Mouse (Mus musculus) embryonic facial prominence, embryonic 15.5 days (tissue): ENCODE results near the gene St3gal3. TPM values are rescaled to one million over a fixed set of nuclear protein-coding genes. Genes with fewer than 3 reads are reported as not detected.

ENCODE experiments used
- ATAC-seq: fragments of 200-750 bp; cut with Nextera tagmentation; 2 replicates; pipeline ENCODE4 v1.8.0; 2017; ENCODE audit warnings: low read depth, moderate TSS enrichment; ENCODE audit not compliant: insufficient number of reproducible peaks, low FRiP score, low TSS enrichment
- H3K27ac ChIP-seq: fragments of 300-500 bp; sonication (generic); replicated peaks from 2 replicates; pipeline ENCODE4 v1.5.1; 2015; ENCODE audit warnings: mild to moderate bottlenecking, inconsistent platforms
- H3K27me3 ChIP-seq: fragments of 300-500 bp; sonication (generic); 2 replicates; pipeline ENCODE4 v1.6.1; 2015; ENCODE audit warnings: inconsistent platforms
- H3K36me3 ChIP-seq: fragments of 300-500 bp; sonication (generic); 2 replicates; pipeline ENCODE4 v1.6.1; 2015; ENCODE audit warnings: mild to moderate bottlenecking, inconsistent platforms
- H3K4me1 ChIP-seq: fragments of 300-500 bp; sonication (generic); 2 replicates; pipeline ENCODE4 v1.6.1; 2015; ENCODE audit warnings: inconsistent platforms
- H3K4me2 ChIP-seq: fragments of 300-500 bp; sonication (generic); replicated peaks from 2 replicates; pipeline ENCODE4 v1.6.1; 2015; ENCODE audit warnings: mild to moderate bottlenecking, inconsistent platforms
- H3K4me3 ChIP-seq: fragments of 300-500 bp; sonication (generic); replicated peaks from 2 replicates; pipeline ENCODE4 v1.5.1; 2015; ENCODE audit warnings: mild to moderate bottlenecking, inconsistent platforms
- H3K9ac ChIP-seq: fragments of 300-500 bp; sonication (generic); 2 replicates; pipeline ENCODE4 v1.6.1; 2015; ENCODE audit warnings: inconsistent platforms
- H3K9me3 ChIP-seq: fragments of 300-500 bp; sonication (generic); replicated peaks from 2 replicates; pipeline ENCODE4 v1.6.1; 2016; ENCODE audit warnings: inconsistent platforms
- WGBS: fragments of 180-500 bp; shearing (Covaris S2); methylation state at CpG from one replicate; pipeline ENCODE4 v1.1.7; 2015; 5-methylcytosine and 5-hydroxymethylcytosine counted together
- polyA plus RNA-seq: library from polyadenylated mRNA; unstranded; fragments of >200 nt; fragmentation: Nextera tagmentation; extraction: Ambion mirVana; gene quantifications from 2 replicates; pipeline ENCODE4 v1.2.1, GENCODE M21; 2015

Gene St3gal3
- polyA plus RNA-seq = 9.4 and 9.8 TPM in 2 replicates

GRCm38 (mm10) chr4:118134485-118135365 lies at the start of gene St3gal3:
St3gal3 (minus strand) TSS chr4:118134914.
- ATAC-seq = peak; percentile 98
- peaks cover 37% of the 10 kb centered on the region for H3K36me3 ChIP-seq
- H3K9ac ChIP-seq = peak within 1 kb of the TSS; percentile 76
- peak within 1 kb of the TSS; percentile 83 for H3K4me2 ChIP-seq
- H3K4me1 ChIP-seq = peaks cover 21% of the 10 kb centered on the region
- H3K4me3 ChIP-seq = peak within 1 kb of the TSS; percentile 96
- H3K27ac ChIP-seq = peak within 1 kb of the TSS; percentile 81
- under 1% methylated on average over 80 of the region's 84 CpGs for WGBS
- H3K27me3 ChIP-seq = no peaks in the 10 kb centered on the region
- no peaks in the 10 kb centered on the region for H3K9me3 ChIP-seq

- Histone ChIP-seq H3K4me3 (peak overlapping the region; percentile 73), H3K27me3 (no peaks in the 10 kb centered on the region), H3K36me3 (peaks cover 20% of the 10 kb centered on the region), H3K9ac (peak overlapping the region; percentile 58), H3K4me2 (peak overlapping the region; percentile 75), H3K4me1 (peaks cover 12% of the 10 kb centered on the region), H3K9me3 (no peaks in the 10 kb centered on the region), H3K27ac (peak overlapping the region; percentile 95)
- 13% methylated on average over 17 of the region's 17 CpGs for WGBS
- ATAC-seq = no peak
These were observed 45.8 kb upstream of the St3gal3 start for GRCm38 (mm10) chr4:118180301-118181080.

- H3K27me3 ChIP-seq = no peaks in the 10 kb centered on the region
- peak within 1 kb of the TSS; percentile 73 for H3K4me3 ChIP-seq
- peak within 1 kb of the TSS; percentile 70 for H3K9ac ChIP-seq
- peak; percentile 100 for ATAC-seq
- under 1% methylated on average over 38 of the region's 38 CpGs for WGBS
- peaks cover 28% of the 10 kb centered on the region for H3K36me3 ChIP-seq
- peaks cover 12% of the 10 kb centered on the region for H3K4me1 ChIP-seq
- H3K9me3 ChIP-seq = no peaks in the 10 kb centered on the region
- peak within 1 kb of the TSS; percentile 75 for H3K4me2 ChIP-seq
- H3K27ac ChIP-seq = peak within 1 kb of the TSS; percentile 95
These were observed 45.0 kb upstream of the St3gal3 start, which contains the start of gene Kdm4a for GRCm38 (mm10) chr4:118179467-118180300. Kdm4a (minus strand) TSS chr4:118180043.

DNA sequence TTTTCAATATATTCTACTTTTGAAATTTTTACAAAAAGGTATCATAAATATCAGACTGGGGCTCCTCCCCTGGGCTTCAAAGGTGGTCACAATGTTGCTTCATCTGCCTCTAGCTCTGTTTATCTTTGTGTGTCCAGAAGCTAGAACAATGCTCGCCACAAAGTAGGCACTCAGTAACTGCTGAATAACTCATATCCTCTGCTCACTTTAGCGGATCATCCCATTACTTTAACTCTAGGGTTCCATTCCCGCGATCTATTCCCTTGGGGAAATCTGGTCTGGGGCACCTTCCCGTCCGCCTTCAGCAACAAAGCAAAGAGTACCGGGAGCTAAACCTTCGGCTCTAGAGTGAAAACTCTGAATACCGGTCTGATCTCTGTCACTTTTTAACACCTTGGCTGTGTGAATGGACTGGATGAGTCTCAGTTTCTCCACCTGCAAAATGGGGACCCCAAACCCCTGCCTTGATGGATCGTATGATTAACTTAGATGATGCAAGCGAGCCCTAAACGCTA lies 44.3 kb upstream of the St3gal3 start:
- H3K9me3 ChIP-seq = no peaks in the 10 kb centered on the region
- H3K4me1 ChIP-seq = peaks cover 12% of the 10 kb centered on the region
- peak overlapping the region; percentile 70 for H3K9ac ChIP-seq
- peaks cover 35% of the 10 kb centered on the region for H3K36me3 ChIP-seq
- no peak for ATAC-seq
- H3K4me3 ChIP-seq = peak overlapping the region; percentile 73
- H3K4me2 ChIP-seq = peak overlapping the region; percentile 75
- H3K27me3 ChIP-seq = no peaks in the 10 kb centered on the region
- H3K27ac ChIP-seq = peak overlapping the region; percentile 95
- WGBS = 1% methylated on average over 12 of the region's 12 CpGs

DNA sequence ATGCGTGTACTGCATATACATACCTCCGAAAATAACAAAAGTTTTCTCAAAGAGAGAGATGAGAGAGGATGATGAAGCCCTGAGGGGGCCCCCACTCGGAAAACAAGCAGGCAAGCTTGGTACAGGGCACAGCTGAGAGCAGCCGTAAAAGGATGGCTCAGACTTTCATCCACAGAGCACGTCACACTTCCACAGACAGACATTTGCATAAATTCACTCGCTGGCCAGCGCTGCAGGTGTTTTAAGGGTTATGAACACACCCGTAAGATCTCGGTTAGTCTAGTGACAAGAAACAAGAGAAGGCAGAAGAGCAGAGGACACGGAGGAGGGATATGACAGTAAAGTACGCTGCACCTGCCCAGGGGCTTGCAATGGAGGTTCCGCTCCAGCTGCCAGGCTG lies 37.7 kb upstream of the St3gal3 start:
- WGBS = 90% methylated on average over 12 of the region's 12 CpGs
- H3K9ac ChIP-seq = no peak overlapping the region
- no peak overlapping the region for H3K27ac ChIP-seq
- H3K4me1 ChIP-seq = no peaks in the 10 kb centered on the region
- no peaks in the 10 kb centered on the region for H3K9me3 ChIP-seq
- peaks cover 97% of the 10 kb centered on the region for H3K36me3 ChIP-seq
- no peak overlapping the region for H3K4me3 ChIP-seq
- no peak for ATAC-seq
- H3K4me2 ChIP-seq = no peak overlapping the region
- H3K27me3 ChIP-seq = no peaks in the 10 kb centered on the region

DNA sequence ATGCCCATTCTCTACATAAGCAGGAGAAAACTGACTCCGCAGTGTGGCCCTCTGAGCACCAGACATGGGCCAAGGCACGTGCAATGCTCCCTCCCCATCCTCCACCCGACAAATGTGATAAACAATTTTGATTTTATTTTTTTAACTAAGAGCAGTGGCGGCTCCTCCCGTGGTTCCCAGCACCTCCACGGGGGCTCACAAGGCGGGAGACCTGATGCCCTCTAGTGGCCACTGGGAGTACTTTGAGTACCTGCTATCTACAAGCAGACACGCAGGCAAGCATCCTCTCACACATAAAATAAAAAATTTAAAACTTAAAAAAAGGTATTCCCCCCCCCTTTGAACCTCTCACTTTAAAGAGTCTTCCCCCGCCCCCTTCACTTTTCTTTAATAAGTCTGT lies 36.3 kb upstream of the St3gal3 start:
- H3K4me3 ChIP-seq = no peak overlapping the region
- H3K27me3 ChIP-seq = no peaks in the 10 kb centered on the region
- H3K9me3 ChIP-seq = no peaks in the 10 kb centered on the region
- H3K4me1 ChIP-seq = no peaks in the 10 kb centered on the region
- WGBS = 83% methylated on average over 9 of the region's 9 CpGs
- no peak overlapping the region for H3K4me2 ChIP-seq
- H3K36me3 ChIP-seq = peaks cover 97% of the 10 kb centered on the region
- no peak overlapping the region for H3K9ac ChIP-seq
- no peak for ATAC-seq
- no peak overlapping the region for H3K27ac ChIP-seq

GRCm38 (mm10) chr4:118162123-118162522 lies 27.4 kb upstream of the St3gal3 start:
- WGBS = 93% methylated on average over 12 of the region's 12 CpGs
- Histone ChIP-seq H3K27ac (no peak overlapping the region), H3K4me3 (no peak overlapping the region), H3K4me1 (no peaks in the 10 kb centered on the region), H3K27me3 (no peaks in the 10 kb centered on the region), H3K9me3 (no peaks in the 10 kb centered on the region), H3K9ac (no peak overlapping the region), H3K4me2 (no peak overlapping the region), H3K36me3 (peaks cover 93% of the 10 kb centered on the region)
- no peak for ATAC-seq

DNA sequence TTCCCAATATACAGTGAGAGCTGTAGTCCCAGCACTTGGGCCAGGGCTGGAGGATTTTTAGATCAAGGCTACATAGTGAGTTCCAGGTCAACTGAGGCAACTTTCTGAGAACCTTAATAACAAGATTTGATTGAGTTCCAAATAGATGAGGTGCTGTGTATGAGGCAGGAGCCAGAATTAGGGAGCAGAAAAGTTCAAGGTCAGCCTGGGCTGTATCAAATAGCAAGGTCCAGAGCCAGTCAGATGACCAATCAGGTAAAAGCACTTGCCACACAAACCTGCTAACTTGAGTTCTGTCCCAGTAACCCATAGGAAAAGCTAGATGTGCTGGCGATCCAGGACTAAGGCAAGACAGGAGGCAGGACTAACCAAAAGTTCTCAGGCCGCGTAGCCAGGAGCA lies 23.0 kb upstream of the St3gal3 start:
- no peaks in the 10 kb centered on the region for H3K27me3 ChIP-seq
- H3K4me3 ChIP-seq = no peak overlapping the region
- H3K27ac ChIP-seq = no peak overlapping the region
- no peaks in the 10 kb centered on the region for H3K4me1 ChIP-seq
- ATAC-seq = no peak
- no peak overlapping the region for H3K9ac ChIP-seq
- 93% methylated on average over 3 of the region's 3 CpGs for WGBS
- H3K9me3 ChIP-seq = no peaks in the 10 kb centered on the region
- H3K4me2 ChIP-seq = no peak overlapping the region
- H3K36me3 ChIP-seq = peaks cover 95% of the 10 kb centered on the region

DNA sequence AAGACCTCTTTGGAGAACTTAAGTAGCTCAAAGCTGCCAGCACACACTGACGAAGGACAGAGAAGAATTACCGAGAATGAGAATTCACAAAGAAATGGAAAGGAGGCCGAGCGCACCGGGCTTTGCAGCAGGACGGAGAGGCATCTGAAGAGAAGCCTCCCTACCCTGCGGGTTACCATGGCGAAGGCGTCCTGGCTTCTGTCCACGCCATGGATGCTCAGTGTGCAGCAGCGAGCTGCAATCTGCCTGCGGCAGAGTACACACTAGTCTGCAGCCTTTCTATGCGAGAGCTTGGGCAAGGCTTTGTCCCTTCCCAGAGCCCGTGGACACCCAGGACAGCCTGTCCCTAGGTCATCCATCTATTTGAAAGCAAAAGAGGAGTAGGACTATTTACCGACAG lies 21.8 kb upstream of the St3gal3 start:
- Histone ChIP-seq H3K36me3 (peaks cover 95% of the 10 kb centered on the region), H3K27me3 (no peaks in the 10 kb centered on the region), H3K4me2 (no peak overlapping the region), H3K9ac (no peak overlapping the region), H3K27ac (no peak overlapping the region), H3K4me1 (no peaks in the 10 kb centered on the region), H3K9me3 (no peaks in the 10 kb centered on the region), H3K4me3 (no peak overlapping the region)
- 89% methylated on average over 15 of the region's 15 CpGs for WGBS
- no peak for ATAC-seq

DNA sequence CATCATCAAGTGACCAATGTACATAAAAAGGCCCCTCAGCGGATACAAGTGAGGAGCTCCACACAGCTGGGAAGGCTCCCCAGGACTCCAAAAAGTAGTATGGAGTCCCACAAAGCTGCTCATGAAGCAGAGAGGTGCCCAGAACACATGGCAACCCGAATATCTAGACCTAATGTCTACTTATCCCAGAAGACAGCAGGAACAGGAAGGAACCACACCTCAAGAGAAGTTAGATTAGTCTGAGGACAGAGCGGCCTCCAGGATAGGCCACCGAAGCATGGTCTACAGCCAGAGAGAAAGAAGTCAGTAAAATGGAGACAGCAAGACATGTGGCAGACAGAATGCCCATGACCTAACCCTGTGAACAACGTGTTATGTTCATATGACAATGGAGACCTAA lies 20.2 kb upstream of the St3gal3 start:
- Histone ChIP-seq H3K36me3 (peaks cover 95% of the 10 kb centered on the region), H3K4me2 (no peak overlapping the region), H3K27ac (no peak overlapping the region), H3K4me1 (no peaks in the 10 kb centered on the region), H3K9me3 (no peaks in the 10 kb centered on the region), H3K9ac (no peak overlapping the region), H3K27me3 (no peaks in the 10 kb centered on the region), H3K4me3 (no peak overlapping the region)
- 89% methylated on average over 5 of the region's 5 CpGs for WGBS
- ATAC-seq = no peak
